Mouse (Mus musculus) cerebellum, adult 9-11 months (tissue): Measurements from ENCODE around the gene Usp1.
"Not testable (repeated sequence)": the region's sequence is repeated elsewhere in the genome, so short reads cannot be mapped to it uniquely, and the experiment has no call there.

Experiments used
- DNase-seq: peaks from one replicate; pipeline ENCODE4 v3.0.0; 2022

The Usp1 gene

DNA sequence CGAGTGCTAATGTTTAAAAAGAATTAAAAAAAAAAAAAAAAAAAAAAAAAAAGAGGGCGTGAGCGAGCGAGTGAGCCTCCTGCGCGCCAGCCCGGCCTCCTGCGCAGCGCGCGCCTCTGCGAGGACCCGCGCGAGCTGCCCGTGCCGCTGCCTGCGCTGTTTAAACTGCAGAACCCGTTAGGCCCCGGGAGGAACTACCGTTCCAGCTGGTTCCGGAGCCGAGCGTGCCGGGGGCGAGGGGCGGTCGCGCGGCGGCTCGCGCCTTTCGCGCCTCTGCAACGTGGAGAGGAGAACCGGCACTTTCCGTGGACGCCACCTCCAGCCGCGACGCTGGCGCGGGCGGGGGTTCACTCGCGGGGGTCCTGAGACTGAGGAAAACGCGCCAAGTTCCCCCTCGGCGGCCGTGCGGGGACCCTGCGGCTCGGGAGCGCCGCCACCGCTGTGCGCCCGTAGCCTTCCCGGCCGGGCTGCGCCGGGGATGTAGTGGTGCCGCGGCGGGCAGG, at the start of gene Usp1:
Usp1 (plus strand) TSS at position 243 of the 503 bp plus-strand sequence.
- no peak for DNase-seq

DNA sequence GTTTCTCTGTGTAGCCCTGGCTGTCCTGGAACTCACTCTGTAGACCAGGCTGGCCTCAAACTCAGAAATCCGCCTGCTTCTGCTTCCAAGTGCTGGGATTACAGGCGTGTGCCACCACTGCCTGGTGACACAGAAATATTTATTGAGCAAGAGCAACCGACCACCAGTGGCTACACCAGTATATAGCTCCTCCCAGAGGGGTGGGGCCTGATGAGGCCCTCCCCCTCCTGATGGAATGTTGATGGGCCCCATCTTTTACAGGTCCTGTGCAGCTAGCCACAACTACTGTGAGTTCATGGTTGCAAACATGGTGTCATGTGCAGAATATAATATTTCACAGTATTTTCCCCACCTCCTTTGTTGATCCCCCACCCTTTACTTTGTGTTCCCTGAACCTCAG, 40.9 kb upstream of the Usp1 start:
- no peak for DNase-seq

DNA sequence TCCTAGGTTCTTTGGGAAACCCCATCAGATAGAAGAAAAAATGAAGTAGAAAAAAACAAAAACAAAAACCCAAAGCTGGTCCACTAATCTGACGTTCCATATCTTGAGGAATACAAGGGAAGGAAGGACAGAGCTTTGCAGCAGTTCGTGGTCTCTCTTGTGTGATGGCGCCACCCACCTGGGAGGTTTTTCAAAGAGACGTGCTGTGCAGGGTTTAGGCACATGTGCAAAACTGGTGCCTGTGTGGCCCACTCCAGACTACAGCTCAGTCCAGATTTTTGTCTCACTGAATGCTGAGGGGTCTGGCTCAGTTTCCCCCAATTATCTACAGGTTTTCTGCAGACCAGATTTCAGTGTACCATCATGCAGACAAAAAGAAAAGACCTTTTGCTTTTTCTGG, 37.2 kb upstream of the Usp1 start:
- DNase-seq: no peak

DNA sequence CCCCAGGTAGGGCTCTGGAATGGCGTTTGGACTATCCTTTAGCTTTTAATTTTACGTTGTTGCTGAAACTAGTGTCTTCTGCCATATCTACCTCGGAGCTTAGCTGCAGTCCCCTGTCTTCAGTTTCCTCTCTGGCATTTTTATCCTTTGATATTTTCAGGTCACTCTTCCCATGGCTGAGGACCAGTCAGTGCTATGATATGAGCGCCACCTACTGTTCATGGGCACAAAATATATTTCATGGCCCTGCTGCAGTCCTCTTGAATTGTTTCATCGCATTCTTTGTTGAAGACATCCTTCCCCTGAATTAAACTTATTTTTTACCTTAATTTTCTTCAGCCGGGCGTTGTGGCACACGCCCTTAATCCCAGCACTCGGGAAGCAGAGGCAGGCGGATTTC, 36.5 kb upstream of the Usp1 start:
- DNase-seq: peak; percentile 28

DNA sequence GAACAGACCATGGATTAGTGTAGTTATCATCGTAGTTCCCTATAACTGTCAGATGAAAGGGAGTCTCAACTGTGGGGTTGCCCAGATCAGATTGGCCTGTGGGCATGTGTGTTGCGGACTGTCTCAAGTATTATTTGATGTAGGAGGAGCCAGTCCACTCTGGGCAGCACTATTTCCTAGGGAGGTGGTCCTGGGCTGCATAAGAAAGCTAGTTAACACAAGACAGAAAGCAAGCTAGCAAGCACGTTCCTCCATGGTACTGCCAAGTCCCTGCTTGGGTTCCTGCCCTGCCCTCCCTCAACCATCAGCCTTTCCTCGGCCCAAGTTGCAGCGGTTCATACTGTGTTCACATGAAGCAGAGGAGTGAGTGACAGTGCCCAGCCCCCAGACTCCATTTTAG, 13.4 kb upstream of the Usp1 start:
- no peak for DNase-seq

DNA sequence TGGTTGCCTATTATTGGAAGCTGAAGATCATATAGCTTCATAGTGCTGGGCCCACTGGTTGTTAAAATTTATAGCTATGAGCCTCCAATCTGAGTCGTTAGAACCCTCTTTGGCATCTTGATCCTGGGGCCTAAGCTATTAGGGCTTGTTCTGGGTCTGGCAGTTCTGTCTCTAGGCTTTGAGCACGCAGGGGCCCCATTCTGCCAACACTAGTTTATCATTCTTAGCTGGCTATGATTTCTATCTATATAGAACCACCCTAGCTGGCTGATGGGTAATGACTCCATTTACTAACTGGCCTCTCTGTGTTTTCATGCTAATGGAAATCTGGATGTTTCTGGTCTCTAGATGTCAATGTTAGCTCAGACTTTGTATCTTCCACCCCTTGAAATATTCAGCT, 5.9 kb upstream of the Usp1 start:
- no peak for DNase-seq

DNA sequence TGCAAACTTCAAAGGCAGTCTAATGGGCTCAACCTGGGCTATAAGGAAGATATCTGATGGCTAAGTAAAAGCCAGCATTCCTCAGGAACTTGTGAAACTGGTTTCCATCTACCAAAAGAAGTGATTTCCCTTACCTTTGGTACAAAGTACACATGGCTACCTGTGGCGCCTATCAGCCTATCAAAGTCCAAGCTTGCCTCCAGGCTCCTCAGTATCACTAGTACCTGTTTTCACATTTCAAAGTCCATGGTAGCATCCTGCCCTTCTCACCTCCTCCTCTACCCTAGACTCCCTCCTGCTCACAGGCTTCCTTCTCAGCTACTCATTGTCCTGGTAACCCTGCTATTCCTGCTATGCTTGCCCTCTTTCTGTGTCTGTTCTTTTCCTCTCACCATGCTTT, 5.4 kb upstream of the Usp1 start:
- DNase-seq: no peak

DNA sequence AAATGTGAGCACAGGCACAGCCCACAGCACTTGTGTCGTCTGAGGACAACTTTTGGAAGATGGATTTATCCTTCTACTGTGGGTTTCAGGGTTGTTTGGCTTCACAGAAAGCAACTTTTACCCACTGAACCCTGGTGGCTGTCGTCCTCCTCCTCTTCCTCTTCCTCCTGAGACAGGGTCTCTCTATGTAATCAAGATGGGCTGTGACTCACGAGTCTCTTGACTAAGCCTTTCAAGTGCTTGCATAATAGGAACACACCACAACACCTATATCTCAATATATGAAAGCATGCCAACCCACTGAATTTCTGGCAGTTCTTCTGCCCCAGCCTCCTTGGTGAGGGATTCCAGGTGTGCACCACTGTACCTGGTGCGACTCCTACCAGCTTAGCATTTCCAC, 2.7 kb upstream of the Usp1 start:
- no peak for DNase-seq

DNA sequence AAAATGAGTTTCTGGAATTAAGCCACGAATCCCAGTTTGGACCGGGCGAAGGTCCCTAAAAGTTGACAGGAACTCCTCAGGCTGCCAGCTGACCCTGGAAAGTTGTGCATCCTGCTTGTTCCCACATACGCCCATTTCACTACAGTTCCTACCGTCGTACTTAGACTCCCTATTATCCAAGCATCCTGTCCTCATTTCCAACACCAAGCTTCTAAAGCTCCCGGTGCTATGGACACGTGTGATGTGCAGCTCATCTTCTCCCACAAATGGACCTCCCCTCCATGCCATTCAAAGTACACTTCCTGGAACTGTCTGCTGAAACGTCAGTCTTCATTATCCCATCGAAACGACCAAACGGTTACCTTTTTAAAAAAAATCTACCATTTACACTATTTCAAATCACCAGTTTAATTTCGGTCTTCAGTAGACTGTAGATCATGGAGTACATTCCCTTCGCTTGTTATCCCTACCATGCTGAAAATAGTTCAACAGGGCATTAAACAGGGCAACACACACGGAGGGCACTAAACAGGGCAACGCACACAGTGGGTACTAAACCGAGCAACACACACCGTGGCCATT, 1.5 kb upstream of the Usp1 start:
- peak; percentile 55 for DNase-seq

DNA sequence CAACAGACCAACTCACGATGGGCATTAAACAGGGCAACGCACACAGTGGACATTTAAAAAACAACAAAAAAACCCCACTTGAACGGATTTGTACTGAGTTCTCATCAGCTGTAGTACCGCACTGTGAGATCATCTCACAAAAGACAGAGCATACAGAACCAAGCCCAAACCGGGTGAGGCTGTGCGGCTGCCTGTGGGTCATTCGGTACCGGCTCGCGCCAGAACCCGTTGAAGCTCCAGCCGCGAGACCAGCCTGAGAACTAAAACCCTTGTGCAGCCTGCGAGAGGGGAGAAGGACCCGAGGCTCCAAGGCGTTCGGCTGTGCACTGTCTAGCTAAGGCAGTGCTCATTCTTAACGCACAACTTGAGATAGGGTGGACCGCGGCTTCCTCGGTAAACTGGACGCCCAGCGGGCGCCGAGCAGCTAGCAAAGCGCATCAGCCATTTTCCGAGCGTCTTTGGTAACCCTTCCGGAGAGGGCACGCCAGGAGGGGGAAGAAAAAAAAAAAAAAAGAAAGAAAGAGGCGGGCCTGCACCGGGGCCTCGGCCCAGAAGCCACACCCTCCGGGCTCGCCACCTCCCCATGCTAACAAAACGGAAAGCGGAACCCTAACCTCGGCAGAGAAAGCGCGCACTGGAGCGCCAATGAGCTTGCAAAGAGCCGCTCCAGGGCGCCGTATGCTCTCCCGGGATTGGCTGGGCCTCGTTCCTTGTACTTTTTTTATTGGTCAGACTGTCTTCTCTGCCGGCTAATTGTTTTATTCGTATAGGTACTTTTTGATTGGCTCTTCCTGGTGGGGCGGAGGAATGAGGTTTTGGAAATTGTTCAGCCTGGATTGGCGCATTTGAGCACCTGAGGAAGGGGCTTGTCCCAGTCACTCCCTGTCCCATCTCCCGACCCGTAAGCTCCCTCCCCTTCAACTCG, 705 bp upstream of the Usp1 start:
- peak; percentile 99 for DNase-seq

DNA sequence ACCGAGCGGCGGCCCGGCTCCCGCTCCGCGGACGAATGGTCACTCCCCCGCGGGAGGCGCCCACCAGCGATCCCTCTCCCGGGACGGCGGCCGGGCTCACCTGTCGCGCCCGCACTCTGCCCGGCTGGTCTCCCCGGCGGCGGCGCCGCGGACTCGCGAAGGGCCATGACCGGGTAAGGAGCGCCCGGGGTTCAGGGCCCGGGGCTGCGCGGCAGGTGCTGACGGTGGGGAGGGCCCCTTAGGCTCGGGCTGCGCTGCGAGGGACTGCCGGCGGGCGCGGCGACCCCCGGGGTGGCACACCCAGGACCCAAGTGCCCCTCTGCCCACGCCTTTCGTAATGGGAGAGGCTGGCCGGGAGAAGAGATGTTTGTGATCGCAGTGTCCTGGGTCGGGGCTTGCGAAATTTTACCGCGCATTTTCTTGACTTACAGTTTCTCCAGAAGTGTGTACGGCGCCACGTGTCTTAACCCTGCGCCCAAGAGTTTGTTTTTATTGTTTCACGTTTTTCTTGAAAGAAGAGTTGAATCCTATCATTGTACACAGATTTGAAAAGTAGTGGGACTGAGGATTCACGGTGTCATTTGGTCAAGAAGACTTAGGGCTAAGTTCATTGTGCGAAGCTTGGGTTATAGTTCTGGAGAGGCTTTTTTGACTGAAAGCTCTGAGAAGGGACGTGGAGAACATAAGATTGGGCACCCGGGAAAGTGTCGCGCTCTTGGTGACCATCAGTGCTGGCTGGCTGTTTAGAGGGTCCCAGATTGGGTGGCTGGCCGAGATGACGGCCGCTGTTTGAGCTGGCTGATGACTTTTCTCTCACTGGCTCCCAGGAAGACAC, 678 bp downstream of the Usp1 start:
- peak; percentile 31 for DNase-seq

DNA sequence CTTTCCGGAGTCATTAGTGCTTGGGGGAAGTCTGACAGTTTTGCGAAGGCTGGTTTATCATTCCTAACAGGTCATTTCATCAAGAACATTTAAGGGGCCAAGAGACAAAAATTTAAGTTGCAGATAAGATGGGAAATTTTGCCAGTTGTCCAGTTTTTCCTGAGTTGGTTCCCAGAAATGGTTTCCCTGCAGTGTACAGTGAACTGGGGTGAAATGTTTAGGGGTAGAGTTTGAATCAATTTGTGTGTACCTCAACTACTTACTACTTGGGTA, 1.2 kb downstream of the Usp1 start:
- no peak for DNase-seq

DNA sequence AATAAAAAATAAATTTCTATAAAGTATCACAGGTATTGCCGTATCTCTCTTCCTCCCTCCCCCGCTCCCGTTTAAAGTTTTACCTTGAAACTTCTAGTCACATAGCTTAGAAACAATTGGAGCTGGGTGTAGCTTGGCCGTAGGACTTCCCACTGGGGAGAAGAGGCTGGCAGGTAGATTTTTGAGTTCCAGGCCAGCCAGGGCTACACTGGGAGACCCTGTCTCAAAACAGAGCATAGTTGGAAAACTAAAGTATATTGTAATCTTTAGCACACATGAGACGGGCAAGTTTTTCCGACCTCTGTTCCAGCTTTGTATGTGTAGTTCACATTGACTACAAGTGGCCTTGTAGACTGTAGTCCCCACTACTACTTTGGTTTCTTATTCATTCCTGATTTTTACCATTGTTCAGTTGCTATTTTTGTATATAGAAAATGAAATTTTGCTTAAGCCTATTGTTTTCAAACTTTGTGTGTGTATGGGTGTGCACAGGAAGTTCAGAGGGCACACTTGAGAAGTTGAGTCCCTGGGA, 1.7 kb downstream of the Usp1 start:
- DNase-seq: no peak

DNA sequence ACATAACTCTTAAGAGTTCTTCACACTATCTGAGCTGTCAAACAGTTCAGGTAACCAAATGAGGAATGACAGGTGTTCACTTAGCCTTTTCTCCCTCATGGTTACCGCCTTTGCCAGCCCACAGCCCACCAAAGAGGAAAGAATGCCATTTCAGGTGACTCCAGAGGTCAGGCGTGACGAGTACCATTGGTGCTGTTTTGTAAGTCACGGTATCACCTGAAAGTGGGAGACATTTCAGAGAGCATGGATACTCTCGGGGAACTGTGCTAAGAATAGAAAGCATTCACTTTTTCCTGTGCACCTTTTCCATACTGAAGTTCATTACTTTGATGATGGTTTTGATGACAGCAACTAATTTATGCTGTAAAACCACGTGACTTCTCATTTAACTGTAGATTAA, 12.4 kb downstream of the Usp1 start:
- DNase-seq: no peak

DNA sequence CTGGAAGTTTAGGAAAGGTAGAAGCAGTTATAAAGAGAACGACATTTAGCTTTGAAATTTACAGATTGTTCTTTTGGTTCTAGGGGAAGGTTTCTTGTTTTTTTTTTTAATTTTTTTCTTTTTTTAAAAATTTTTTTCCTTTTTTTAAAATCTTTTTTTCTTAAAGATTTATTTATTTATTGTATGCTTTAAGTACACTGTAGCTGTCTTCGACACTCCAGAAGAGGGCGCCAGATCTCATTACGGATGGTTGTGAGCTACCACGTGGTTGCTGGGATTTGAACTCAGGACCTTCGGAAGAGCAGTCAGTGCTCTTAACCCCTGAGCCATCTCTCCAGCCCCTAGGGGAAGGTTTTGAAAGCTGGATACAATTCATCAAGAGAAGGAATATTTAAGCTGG, 14.6 kb downstream of the Usp1 start:
- not testable (repeated sequence) for DNase-seq

DNA sequence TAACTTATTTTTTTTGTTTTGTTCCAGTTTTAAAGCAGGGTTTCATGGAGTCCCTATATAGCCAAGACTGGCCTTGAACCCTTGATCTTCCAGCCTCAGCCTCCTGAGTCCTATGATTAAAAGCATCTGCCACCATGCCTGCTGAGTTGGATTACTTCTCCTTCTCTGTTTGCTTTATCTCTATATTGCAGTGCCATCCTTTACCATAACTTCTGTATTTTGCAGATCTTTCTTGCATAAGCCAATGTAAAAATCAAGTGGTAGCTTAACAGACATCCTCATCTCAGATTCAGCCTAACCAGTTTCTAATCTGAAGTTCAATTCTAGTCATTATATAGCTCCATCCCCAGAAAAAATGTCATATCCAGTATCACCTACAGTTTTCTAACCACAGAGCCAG, 27.0 kb downstream of the Usp1 start:
- DNase-seq: no peak

DNA sequence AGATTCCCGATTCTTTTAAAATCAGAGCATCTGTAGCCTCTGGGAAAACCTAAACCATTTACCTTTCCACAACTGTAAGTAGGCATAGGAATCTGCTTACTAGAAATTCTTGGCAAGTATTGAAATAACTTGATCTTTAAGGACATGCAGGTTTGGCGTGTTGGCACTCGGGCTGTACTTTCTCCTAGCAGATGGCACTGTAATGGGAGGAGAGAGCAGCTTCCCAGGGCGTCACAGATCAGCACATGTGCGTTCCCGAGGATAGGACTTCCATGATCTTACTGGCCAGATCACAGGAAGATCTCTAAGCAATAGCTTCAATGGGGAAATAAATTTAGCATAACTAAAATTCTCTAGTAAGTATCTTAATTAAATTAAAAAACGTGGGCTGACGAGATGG, 32.4 kb downstream of the Usp1 start:
- peak; percentile 22 for DNase-seq

DNA sequence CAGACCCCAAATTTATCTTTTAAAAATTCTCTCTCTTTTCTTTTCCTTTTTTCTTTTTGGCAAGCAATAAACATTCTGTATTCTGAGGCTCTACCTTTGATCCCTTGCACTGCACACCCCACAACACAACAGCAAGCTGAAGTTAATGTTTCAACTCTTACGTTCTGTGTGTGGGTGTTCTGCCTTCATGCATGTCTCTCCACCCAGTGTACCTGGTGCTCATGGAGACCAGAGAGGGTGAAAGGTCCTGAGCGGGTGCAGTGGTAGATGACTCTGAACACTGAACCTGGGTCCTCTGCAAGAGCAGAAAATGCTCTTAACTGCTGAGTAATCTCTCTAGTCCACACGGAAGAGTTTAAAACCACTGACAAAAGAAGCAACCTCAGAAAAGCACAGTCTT, 36.6 kb downstream of the Usp1 start:
- DNase-seq: no peak

DNA sequence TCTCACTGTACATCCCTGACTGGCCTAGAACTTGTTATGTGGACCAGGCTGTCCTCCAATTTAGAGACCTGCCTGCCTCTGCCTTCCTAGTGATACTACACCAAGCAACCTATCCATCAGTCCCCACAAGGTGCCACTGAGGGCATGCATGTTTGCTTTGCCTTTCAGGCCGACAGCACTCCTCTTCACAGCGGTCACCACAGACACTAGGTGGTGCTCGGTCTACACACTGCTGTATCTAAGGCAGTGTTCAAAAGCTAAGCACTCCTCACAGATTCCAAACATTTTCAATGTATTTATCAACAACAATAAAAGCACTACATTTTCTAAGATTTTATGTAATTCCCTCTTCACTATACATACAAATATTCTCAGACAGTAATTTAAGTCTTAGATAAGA, 46.3 kb downstream of the Usp1 start:
- DNase-seq: no peak

DNA sequence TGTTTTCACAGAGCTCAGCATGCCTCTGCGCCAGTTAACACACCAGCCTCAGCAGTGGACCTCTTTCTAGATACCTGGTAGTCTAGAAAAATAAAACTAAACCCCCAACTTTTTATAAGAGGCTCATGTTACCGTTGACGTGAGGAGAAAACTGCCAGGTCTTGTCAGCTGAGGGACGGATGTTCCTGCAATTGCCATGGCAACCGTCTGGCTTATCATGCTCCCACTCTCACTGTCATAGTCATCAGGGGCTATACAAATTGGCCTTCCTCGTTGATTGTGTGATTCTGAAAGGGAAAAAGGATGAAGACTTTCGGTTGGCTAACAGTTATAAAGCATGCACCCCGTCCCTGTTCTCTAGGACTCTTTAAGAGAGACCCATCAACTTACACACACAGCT, 52.1 kb downstream of the Usp1 start:
- DNase-seq: no peak

DNA sequence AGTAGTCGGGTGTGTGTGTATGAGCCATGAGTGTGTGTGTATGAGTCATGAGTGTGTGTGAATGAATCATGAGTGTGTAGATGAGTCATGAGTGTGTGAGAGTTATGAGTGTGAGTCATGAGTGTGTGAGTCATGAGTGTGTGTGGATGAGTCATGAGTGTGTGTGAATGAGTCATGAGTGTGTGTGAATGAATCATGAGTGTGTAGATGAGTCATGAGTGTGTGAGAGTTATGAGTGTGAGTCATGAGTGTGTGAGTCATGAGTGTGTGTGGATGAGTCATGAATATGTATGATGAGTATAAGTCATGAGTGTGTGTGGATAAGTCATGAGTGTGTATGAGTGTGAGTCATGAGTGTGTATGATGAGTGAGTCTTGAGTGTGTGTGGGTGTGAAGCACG, 54.7 kb downstream of the Usp1 start:
- not testable (repeated sequence) for DNase-seq

DNA sequence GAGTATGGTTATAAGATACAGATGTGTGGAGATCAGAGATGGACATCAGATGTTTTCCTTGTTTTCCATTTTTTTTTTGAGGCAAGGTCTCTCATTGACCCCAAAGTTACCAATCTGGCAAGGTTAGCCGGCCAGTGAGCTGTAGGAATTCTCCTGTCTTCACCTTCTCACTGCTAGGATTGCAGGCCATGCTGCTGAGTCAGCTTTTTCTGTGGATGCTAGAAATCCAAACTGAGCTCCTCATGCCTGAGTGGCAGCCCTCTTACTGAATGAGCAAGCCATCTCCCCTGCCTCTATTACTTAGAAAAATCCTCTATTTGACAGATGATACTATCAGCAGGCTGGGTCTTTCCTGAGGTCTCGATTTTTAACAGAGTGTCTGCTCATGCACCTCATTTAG, 55.1 kb downstream of the Usp1 start:
- DNase-seq: no peak

DNA sequence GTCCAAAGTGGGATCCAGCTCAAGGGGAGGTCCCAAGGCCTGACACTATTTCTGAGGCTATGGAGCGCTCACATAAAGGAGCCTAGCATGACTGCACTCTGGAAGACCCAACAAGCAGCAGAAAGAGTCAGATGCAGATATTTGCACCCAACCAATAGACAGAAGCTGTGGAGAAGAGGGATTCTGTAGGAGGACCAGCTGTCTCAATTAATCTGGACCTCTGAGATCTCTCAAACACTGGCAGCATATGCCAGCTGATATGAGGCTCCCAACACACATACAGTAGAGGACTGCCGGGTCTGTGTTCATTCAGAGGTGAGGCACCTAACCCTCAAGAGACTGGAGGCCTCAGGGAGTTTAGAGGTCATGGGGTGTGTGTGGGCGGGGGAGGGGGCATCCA, 56.4 kb downstream of the Usp1 start:
- DNase-seq: not testable (repeated sequence)

DNA sequence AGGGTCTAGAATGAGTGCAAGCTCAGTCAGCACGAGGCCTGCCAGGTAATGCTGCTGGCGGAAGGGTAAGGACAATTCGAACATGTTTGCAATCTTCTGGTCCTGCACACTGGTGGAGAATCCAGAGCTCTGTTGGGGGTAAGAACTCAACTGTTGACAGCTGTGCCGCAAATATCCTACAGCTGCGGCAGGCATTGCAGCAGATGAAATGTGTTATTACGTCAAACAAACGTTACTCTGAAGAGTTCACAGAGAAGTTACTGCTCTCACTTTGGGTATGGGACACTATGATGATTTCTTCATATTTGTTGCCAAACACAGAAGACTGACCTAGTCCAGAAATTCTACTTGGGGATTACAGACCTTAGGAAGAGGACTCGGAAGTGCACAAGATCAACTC, 61.1 kb downstream of the Usp1 start:
- no peak for DNase-seq
